Mouse (Mus musculus): ENCODE data around the gene Rfpl4.
"Not testable (repeated sequence)": the region's sequence is repeated elsewhere in the genome, so short reads cannot be mapped to it uniquely, and the experiment has no call there.

GRCm38 (mm10) chr7:5079365-5080009 lies 37.3 kb downstream of the Rfpl4 start:
- TF ChIP-seq REST (IDR thresholded peaks at IDR 0.05; ENCODE audit: insufficient read depth, insufficient read length); E2F4 (IDR thresholded peaks at IDR 0.05; ENCODE audit: insufficient read depth); MAX (IDR thresholded peaks at IDR 0.05; ENCODE audit: low read depth): not testable (repeated sequence)

Measured in myocyte (in vitro differentiated cells).